Mouse (Mus musculus): ENCODE data around the gene Hoxc11. TPM values are rescaled to one million over a fixed set of nuclear protein-coding genes. Genes with fewer than 3 reads are reported as not detected.
A peak's percentile ranks its signal among the peaks of the same experiment; 100 is the strongest.

Hoxc11 gene
- polyA plus RNA-seq, 2 experiments = not detected

GRCm38 (mm10) chr15:102937036-102937666 lies 17.1 kb upstream of the Hoxc11 start:
- DNase-seq (ENCODE audit: low read depth in 3 of 3, low spot score in 3 of 3) = no peak
- H3K9ac ChIP-seq (replicated peaks) = no peak overlapping the region
- H3K27me3 ChIP-seq (ENCODE audit: control insufficient read depth, insufficient read depth, low read length) = peaks cover 100% of the 10 kb centered on the region
- no peak for ATAC-seq (ENCODE audit: insufficient read depth)
- no peaks in the 10 kb centered on the region for H3K36me3 ChIP-seq (replicated peaks; ENCODE audit: control insufficient read depth, insufficient read depth, low read depth)
- TF ChIP-seq EP300 (IDR thresholded peaks at IDR 0.05; ENCODE audit: low read depth) = no peak
- TF ChIP-seq CTCF (IDR thresholded peaks at IDR 0.05; ENCODE audit: low read depth) = no peak
- no peak overlapping the region for H3K4me3 ChIP-seq (ENCODE audit: insufficient read depth in 1 of 2, low read depth in 2 of 2, low read length in 2 of 2)
- H3K9me3 ChIP-seq (ENCODE audit: control insufficient read depth, low read length) = no peaks in the 10 kb centered on the region
- no peak overlapping the region for H3K4me2 ChIP-seq (ENCODE audit: low read depth)
- WGBS (ENCODE audit: insufficient replicate concordance) = 3% methylated on average over 50 of the region's 50 CpGs
- H3K4me1 ChIP-seq (replicated peaks; ENCODE audit: control insufficient read depth in 2 of 2, insufficient read depth in 2 of 2, low read length in 1 of 2) = no peaks in the 10 kb centered on the region
- H3K27ac ChIP-seq = no peak overlapping the region

- no peak for ATAC-seq (ENCODE audit: insufficient read depth)
- no peak overlapping the region for H3K4me3 ChIP-seq (ENCODE audit: insufficient read depth in 1 of 2, low read depth in 2 of 2, low read length in 2 of 2)
- H3K27ac ChIP-seq = no peak overlapping the region
- no peaks in the 10 kb centered on the region for H3K36me3 ChIP-seq (replicated peaks; ENCODE audit: control insufficient read depth, insufficient read depth, low read depth)
- H3K9me3 ChIP-seq (ENCODE audit: control insufficient read depth, low read length) = no peaks in the 10 kb centered on the region
- DNase-seq (ENCODE audit: low read depth in 3 of 3, low spot score in 3 of 3) = no peak
- no peak overlapping the region for H3K9ac ChIP-seq (replicated peaks)
- no peaks in the 10 kb centered on the region for H3K4me1 ChIP-seq (replicated peaks; ENCODE audit: control insufficient read depth in 2 of 2, insufficient read depth in 2 of 2, low read length in 1 of 2)
- TF ChIP-seq EP300 (IDR thresholded peaks at IDR 0.05; ENCODE audit: low read depth) = no peak
- no peak for TF ChIP-seq CTCF (IDR thresholded peaks at IDR 0.05; ENCODE audit: low read depth)
- peaks cover 100% of the 10 kb centered on the region for H3K27me3 ChIP-seq (ENCODE audit: control insufficient read depth, insufficient read depth, low read length)
- WGBS (ENCODE audit: insufficient replicate concordance) = 3% methylated on average over 34 of the region's 34 CpGs
- no peak overlapping the region for H3K4me2 ChIP-seq (ENCODE audit: low read depth)
These were observed 14.7 kb upstream of the Hoxc11 start for GRCm38 (mm10) chr15:102939256-102940155.

GRCm38 (mm10) chr15:102942739-102943467 lies 11.3 kb upstream of the Hoxc11 start:
- peaks cover 99% of the 10 kb centered on the region for H3K27me3 ChIP-seq (ENCODE audit: control insufficient read depth, insufficient read depth, low read length)
- H3K27ac ChIP-seq = no peak overlapping the region
- ATAC-seq (ENCODE audit: insufficient read depth) (no peak), DNase-seq (ENCODE audit: low read depth in 3 of 3, low spot score in 3 of 3) (no peak)
- no peaks in the 10 kb centered on the region for H3K36me3 ChIP-seq (replicated peaks; ENCODE audit: control insufficient read depth, insufficient read depth, low read depth)
- H3K9me3 ChIP-seq (ENCODE audit: control insufficient read depth, low read length) = no peaks in the 10 kb centered on the region
- WGBS (ENCODE audit: insufficient replicate concordance) = under 1% methylated on average over 53 of the region's 53 CpGs
- no peak overlapping the region for H3K4me2 ChIP-seq (ENCODE audit: low read depth)
- H3K9ac ChIP-seq (replicated peaks) = no peak overlapping the region
- TF ChIP-seq CTCF (IDR thresholded peaks at IDR 0.05; ENCODE audit: low read depth) = peak; percentile 27; the same call in 1 of the 2 replicates
- TF ChIP-seq EP300 (IDR thresholded peaks at IDR 0.05; ENCODE audit: low read depth) = no peak
- H3K4me1 ChIP-seq (replicated peaks; ENCODE audit: control insufficient read depth in 2 of 2, insufficient read depth in 2 of 2, low read length in 1 of 2) = no peaks in the 10 kb centered on the region
- H3K4me3 ChIP-seq (ENCODE audit: insufficient read depth in 1 of 2, low read depth in 2 of 2, low read length in 2 of 2) = no peak overlapping the region

- under 1% methylated on average over 5 of the region's 5 CpGs for WGBS (ENCODE audit: insufficient replicate concordance)
- Histone ChIP-seq H3K4me2 (ENCODE audit: low read depth) (no peak overlapping the region), H3K27me3 (ENCODE audit: control insufficient read depth, insufficient read depth, low read length) (peaks cover 99% of the 10 kb centered on the region), H3K9ac (replicated peaks) (no peak overlapping the region), H3K27ac (no peak overlapping the region), H3K4me1 (replicated peaks; ENCODE audit: control insufficient read depth in 2 of 2, insufficient read depth in 2 of 2, low read length in 1 of 2) (no peaks in the 10 kb centered on the region), H3K36me3 (replicated peaks; ENCODE audit: control insufficient read depth, insufficient read depth, low read depth) (no peaks in the 10 kb centered on the region), H3K9me3 (ENCODE audit: control insufficient read depth, low read length) (no peaks in the 10 kb centered on the region), H3K4me3 (ENCODE audit: insufficient read depth in 1 of 2, low read depth in 2 of 2, low read length in 2 of 2) (no peak overlapping the region)
- DNase-seq (ENCODE audit: low read depth in 3 of 3, low spot score in 3 of 3) (no peak), ATAC-seq (ENCODE audit: insufficient read depth) (no peak)
- no peak for TF ChIP-seq CTCF (IDR thresholded peaks at IDR 0.05; ENCODE audit: low read depth)
- no peak for TF ChIP-seq EP300 (IDR thresholded peaks at IDR 0.05; ENCODE audit: low read depth)
These were observed 10.8 kb upstream of the Hoxc11 start for GRCm38 (mm10) chr15:102943468-102943813.
